Mouse (Mus musculus) effector memory CD4-positive, alpha-beta T cell, adult 5 months (primary cell): ENCODE results near the gene Zfp946. TPM values are rescaled to one million over a fixed set of nuclear protein-coding genes. Genes with fewer than 3 reads are reported as not detected.

ENCODE experiments used
- polyA plus RNA-seq: library from polyadenylated mRNA; unstranded; fragments of 100-300 nt; shearing (Covaris generic); gene quantifications from one replicate; pipeline ENCODE4 v1.2.1, GENCODE M21; 2017

Zfp946 gene
- polyA plus RNA-seq: 4.2 TPM

DNA sequence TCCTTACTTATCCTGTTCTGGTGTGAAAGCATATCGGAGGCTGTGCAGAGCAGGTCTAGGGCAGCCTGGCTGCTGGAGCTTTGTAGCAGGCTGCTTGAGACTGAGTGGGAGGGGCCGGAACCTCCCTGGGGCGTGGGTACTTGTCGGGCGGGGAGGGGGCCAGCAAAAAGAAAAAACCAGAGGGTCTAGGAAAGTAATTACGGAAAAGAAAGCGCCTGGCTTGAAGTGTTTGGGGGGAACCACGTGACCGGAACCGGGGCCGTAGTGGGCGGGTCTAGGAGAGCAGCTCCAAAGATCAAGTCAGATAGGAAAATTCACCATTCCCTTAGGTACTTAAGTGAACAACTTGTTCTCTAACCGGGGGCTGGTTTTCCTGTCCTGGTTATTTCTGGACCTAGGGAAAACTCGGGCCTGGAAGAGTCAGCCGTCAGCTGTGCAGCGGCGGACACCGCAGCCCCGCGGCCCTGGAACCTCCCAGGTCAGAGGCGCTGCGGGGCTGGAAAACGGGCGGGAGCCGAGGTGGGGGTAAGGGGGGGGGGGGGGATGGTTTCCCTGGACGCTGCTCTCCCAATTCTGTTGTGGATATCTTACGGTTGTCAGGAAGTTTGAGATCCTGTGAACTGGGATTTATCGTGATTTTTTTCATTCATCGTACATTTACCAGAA, at the start of gene Zfp946:
Gene Zfp946, plus strand, starts transcription at position 271 of the 666 bp plus-strand sequence.

Other genes with a start within 250 kb of the Zfp946 start
- 2.9 TPM for gene Zfp994, start 198.6 kb upstream of the Zfp946 start, polyA plus RNA-seq
- 12.6 TPM for gene CT030661.1, start 109.4 kb upstream of the Zfp946 start, polyA plus RNA-seq
- gene Zfp944, start 62.8 kb upstream of the Zfp946 start, polyA plus RNA-seq: 7.2 TPM
- gene Zfp758, start 62.8 kb upstream of the Zfp946 start, polyA plus RNA-seq: 15.4 TPM
- gene Vmn2r111, start 149.3 kb downstream of the Zfp946 start, polyA plus RNA-seq: not detected
- 0.05 TPM for gene Vmn2r112, start 176.7 kb downstream of the Zfp946 start, polyA plus RNA-seq